Mouse (Mus musculus) thymus, adult 2 months (tissue): ENCODE data around the gene Rinl.

Experiments used
- CTCF ChIP-seq: fragments of 200-500 bp; IDR thresholded peaks from 2 replicates; pipeline ENCODE4 v1.5.1; 2012; ENCODE audit warnings: mild to moderate bottlenecking, control low read depth, low read length, moderate library complexity, borderline replicate concordance; ENCODE audit not compliant: control insufficient read depth, poor library complexity, insufficient read depth; ENCODE audit errors: extremely low read depth
- POLR2A ChIP-seq: fragments of 200-500 bp; IDR thresholded peaks from 2 replicates; pipeline ENCODE4 v1.6.1; 2012; ENCODE audit warnings: mild to moderate bottlenecking, low read length, control low read depth, moderate library complexity; ENCODE audit not compliant: control insufficient read depth, poor library complexity, insufficient read depth; ENCODE audit errors: extremely low read depth

GRCm38 (mm10) chr7:28789235-28789634, 466 bp downstream of the Rinl start:
- TF ChIP-seq POLR2A (no peak), CTCF (no peak)
